Mouse (Mus musculus) left cerebral cortex, adult 11 months (tissue): ENCODE data around the gene Pum2.
A peak's percentile ranks its signal among the peaks of the same experiment; 100 is the strongest.
"Not testable (repeated sequence)": the region's sequence is repeated elsewhere in the genome, so short reads cannot be mapped to it uniquely, and the experiment has no call there.

Source experiments
- DNase-seq: peaks from one replicate; pipeline ENCODE4 v3.0.0; 2022; ENCODE audit warnings: low spot score

Gene Pum2

GRCm38 (mm10) chr12:8673974-8674306 lies at the start of gene Pum2:
Pum2 (plus strand) TSS chr12:8674134.
- peak; percentile 89 for DNase-seq

GRCm38 (mm10) chr12:8629537-8629936 lies 44.4 kb upstream of the Pum2 start:
- DNase-seq = no peak

- no peak for DNase-seq
These were observed 42.2 kb upstream of the Pum2 start for GRCm38 (mm10) chr12:8631691-8632090.

- DNase-seq = no peak
These were observed 41.1 kb upstream of the Pum2 start for GRCm38 (mm10) chr12:8632737-8633365.

GRCm38 (mm10) chr12:8634306-8634705 lies 39.6 kb upstream of the Pum2 start:
- DNase-seq = no peak

GRCm38 (mm10) chr12:8635546-8635945 lies 38.4 kb upstream of the Pum2 start:
- DNase-seq = no peak

GRCm38 (mm10) chr12:8636945-8637344 lies 37.0 kb upstream of the Pum2 start:
- DNase-seq = no peak

- peak; percentile 43 for DNase-seq
These were observed 35.4 kb upstream of the Pum2 start for GRCm38 (mm10) chr12:8638411-8639087.

- DNase-seq = not testable (repeated sequence)
These were observed 33.7 kb upstream of the Pum2 start for GRCm38 (mm10) chr12:8640186-8640585.

GRCm38 (mm10) chr12:8640711-8641424 lies 33.1 kb upstream of the Pum2 start:
- peak; percentile 97 for DNase-seq

- peak; percentile 25 for DNase-seq
These were observed 32.6 kb upstream of the Pum2 start for GRCm38 (mm10) chr12:8641425-8641735.

- not testable (repeated sequence) for DNase-seq
These were observed 25.7 kb upstream of the Pum2 start for GRCm38 (mm10) chr12:8648211-8648610.

- DNase-seq = not testable (repeated sequence)
These were observed 23.9 kb upstream of the Pum2 start for GRCm38 (mm10) chr12:8650027-8650426.

GRCm38 (mm10) chr12:8656596-8656995 lies 17.3 kb upstream of the Pum2 start:
- DNase-seq = no peak

- no peak for DNase-seq
These were observed 16.8 kb upstream of the Pum2 start for GRCm38 (mm10) chr12:8657116-8657515.

- no peak for DNase-seq
These were observed 16.1 kb upstream of the Pum2 start for GRCm38 (mm10) chr12:8657629-8658366.

- DNase-seq = no peak
These were observed 14.3 kb upstream of the Pum2 start for GRCm38 (mm10) chr12:8659406-8660279.

- DNase-seq = no peak
These were observed 12.2 kb upstream of the Pum2 start for GRCm38 (mm10) chr12:8661747-8662146.

GRCm38 (mm10) chr12:8662175-8662574 lies 11.8 kb upstream of the Pum2 start:
- no peak for DNase-seq

GRCm38 (mm10) chr12:8662721-8663120 lies 11.2 kb upstream of the Pum2 start:
- DNase-seq = no peak

GRCm38 (mm10) chr12:8667473-8668255 lies 6.3 kb upstream of the Pum2 start:
- DNase-seq = no peak
